Mouse (Mus musculus): ENCODE results near the gene Vax1.

DNA sequence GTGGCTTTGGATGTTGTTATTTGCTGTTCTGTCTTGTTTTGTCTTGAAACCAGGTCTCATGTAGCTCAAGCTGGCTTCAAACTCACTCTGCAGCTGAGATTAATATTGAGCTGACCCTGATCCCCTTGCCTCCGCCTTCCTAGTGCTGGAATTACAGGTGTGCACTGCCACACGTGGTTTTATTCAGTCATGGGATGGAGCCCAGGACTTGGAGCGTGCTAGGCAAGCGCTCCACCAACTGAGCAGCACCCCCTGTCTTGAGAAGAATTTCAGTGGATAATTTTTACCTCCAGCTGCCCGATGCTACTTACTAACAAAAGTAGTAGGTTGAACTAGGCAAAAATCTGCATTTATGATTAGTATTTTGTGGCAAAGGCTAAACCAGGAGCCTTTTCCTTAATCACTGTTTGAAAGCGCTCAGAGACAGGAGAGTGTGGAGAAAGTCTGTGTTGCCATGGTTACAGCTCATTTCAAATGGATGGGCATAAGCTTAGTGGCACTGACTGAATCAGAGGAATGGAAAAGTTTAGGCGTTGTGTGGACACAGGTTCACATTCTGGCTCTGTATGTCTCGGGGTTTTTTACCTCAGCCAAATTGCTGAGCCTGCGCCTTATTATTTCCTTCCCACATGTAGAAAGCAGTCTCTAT lies 24.2 kb downstream of the Vax1 start:
- TF ChIP-seq POLR2A (IDR thresholded peaks at IDR 0.05; ENCODE audit: low read depth, low read length) (no peak), CTCF (IDR thresholded peaks at IDR 0.05; ENCODE audit: extremely low read depth, insufficient read length, insufficient replicate concordance, low read depth, low read length) (no peak)
